Mouse (Mus musculus) testis, adult 2 months (tissue): ENCODE measurements at regions not wholly inside any gene's neighbourhood (a gene's known extent, or its start where the extent isn't known, plus 50 kb on each side); places are given as distances from the start of the nearest gene placed in this dataset.

Experiments used
- CTCF ChIP-seq: fragments of 200-500 bp; IDR thresholded peaks from 2 replicates; pipeline ENCODE4 v1.5.1; 2012; ENCODE audit warnings: low read depth, mild to moderate bottlenecking, inconsistent platforms, low read length, moderate library complexity; ENCODE audit not compliant: control insufficient read depth, insufficient read depth, insufficient replicate concordance
- POLR2A ChIP-seq: fragments of 200-500 bp; IDR thresholded peaks from 2 replicates; pipeline ENCODE4 v1.6.1; 2012; ENCODE audit warnings: low read depth, mild to moderate bottlenecking, inconsistent platforms, low read length, moderate library complexity; ENCODE audit not compliant: control insufficient read depth

- TF ChIP-seq CTCF (no peak), POLR2A (no peak)
Measured at GRCm38 (mm10) chr4:22066785-22067433, 135.8 kb downstream of the Faxc start.
